Mouse (Mus musculus) cerebellum, postnatal 10 days (tissue): ENCODE results near the gene Numa1.
A peak's percentile ranks its signal among the peaks of the same experiment; 100 is the strongest.
"Not testable (repeated sequence)": the region's sequence is repeated elsewhere in the genome, so short reads cannot be mapped to it uniquely, and the experiment has no call there.

Experiments used
- DNase-seq, 2 experiments: peaks; one replicate each; pipeline ENCODE4 v3.0.0; 2021; ENCODE audit warnings: mixed read lengths in 2 of 2

Gene Numa1

GRCm38 (mm10) chr7:101933751-101934240 is at the start of gene Numa1, which contains the start of gene Lrrc51:
Gene Numa1, plus strand, starts transcription at chr7:101934111.
Gene Lrrc51, minus strand, starts transcription at chr7:101933895.
- DNase-seq: peak; percentile 96 to 98

GRCm38 (mm10) chr7:101884160-101884559 is 49.8 kb upstream of the Numa1 start:
- no peak for DNase-seq

GRCm38 (mm10) chr7:101886274-101886673 is 47.6 kb upstream of the Numa1 start:
- no peak for DNase-seq

- no peak for DNase-seq
Measured at GRCm38 (mm10) chr7:101888460-101888859, 45.5 kb upstream of the Numa1 start.

- DNase-seq: no peak
Measured at GRCm38 (mm10) chr7:101895695-101896094, 38.2 kb upstream of the Numa1 start.

- DNase-seq: peak; percentile 96 to 97
Measured at GRCm38 (mm10) chr7:101896104-101897066, 37.5 kb upstream of the Numa1 start.

GRCm38 (mm10) chr7:101900331-101901097 is 33.4 kb upstream of the Numa1 start:
- DNase-seq: no peak

GRCm38 (mm10) chr7:101901969-101902368 is 31.9 kb upstream of the Numa1 start:
- DNase-seq: no peak

- DNase-seq: no peak
Measured at GRCm38 (mm10) chr7:101902846-101903245, 31.1 kb upstream of the Numa1 start.

GRCm38 (mm10) chr7:101905561-101906286 is 28.2 kb upstream of the Numa1 start, which contains the start of gene Lamtor1:
Gene Lamtor1, plus strand, starts transcription at chr7:101905904.
- DNase-seq: peak; percentile 100

- no peak for DNase-seq
Measured at GRCm38 (mm10) chr7:101906287-101906681, 27.6 kb upstream of the Numa1 start, which contains the start of gene Tomt. Gene Tomt, minus strand, starts transcription at chr7:101906359.

- DNase-seq: peak; percentile 27 to 30
Measured at GRCm38 (mm10) chr7:101906696-101907095, 27.2 kb upstream of the Numa1 start.

- peak in 1 of 2 experiments; percentile 26 for DNase-seq
Measured at GRCm38 (mm10) chr7:101908367-101908766, 25.5 kb upstream of the Numa1 start.

GRCm38 (mm10) chr7:101910138-101910537 is 23.8 kb upstream of the Numa1 start:
- DNase-seq: no peak

GRCm38 (mm10) chr7:101911982-101912381 is 21.9 kb upstream of the Numa1 start:
- no peak for DNase-seq

GRCm38 (mm10) chr7:101918071-101918470 is 15.8 kb upstream of the Numa1 start:
- DNase-seq: peak; percentile 82 to 85

- DNase-seq: not testable (repeated sequence)
Measured at GRCm38 (mm10) chr7:101925892-101926291, 8.0 kb upstream of the Numa1 start.

- DNase-seq: no peak
Measured at GRCm38 (mm10) chr7:101928093-101928492, 5.8 kb upstream of the Numa1 start.

GRCm38 (mm10) chr7:101932551-101932950 is 1.4 kb upstream of the Numa1 start:
- DNase-seq: no peak

- peak in 1 of 2 experiments; percentile 25 for DNase-seq
Measured at GRCm38 (mm10) chr7:101933300-101933699, 611 bp upstream of the Numa1 start.

GRCm38 (mm10) chr7:101935957-101936356 is 2.0 kb downstream of the Numa1 start:
- peak in 1 of 2 experiments; percentile 26 for DNase-seq

GRCm38 (mm10) chr7:101936996-101937395 is 3.1 kb downstream of the Numa1 start:
- peak in 1 of 2 experiments; percentile 25 for DNase-seq
